Comparison of ENCODE assay signal across 8 mouse cellular contexts in genomic region chr10:127622057-127622392, GRCm38 (mm10). TPM values are rescaled to one million over a fixed set of nuclear protein-coding genes. Genes with fewer than 3 reads are reported as not detected.
DNase-seq lines count a peak whose midpoint lies in the region; ATAC-seq and TF ChIP-seq lines count a peak whose summit lies in the region.

No protein-coding gene starts in this region.

- no peaks in the 10 kb centered on the region; the same call in 1 of the 2 replicates for H3K9me3 ChIP-seq in liver, embryonic 14.5 days (ENCODE audit: control insufficient read depth, low read length)

- peak; percentile 72 for TF ChIP-seq CTCF in layer of hippocampus, adult 2 months (conservative IDR thresholded peaks at IDR 0.05)
- peak; percentile 46; the same call in 1 of the 2 replicates for TF ChIP-seq CTCF in brain, embryonic 14.5 days (IDR thresholded peaks at IDR 0.05; ENCODE audit: borderline replicate concordance, extremely low read depth, insufficient read depth, insufficient read length)
- TF ChIP-seq CTCF in liver, embryonic 14.5 days (IDR thresholded peaks at IDR 0.05; ENCODE audit: low read depth): peak; percentile 62

- peak; percentile 49 for ATAC-seq in liver, embryonic 14.5 days (ENCODE audit: insufficient read depth)

- H3K36me3 ChIP-seq in liver, embryonic 14.5 days (replicated peaks; ENCODE audit: control insufficient read depth, insufficient read depth, low read depth): no peaks in the 10 kb centered on the region

- H3K4me3 ChIP-seq in layer of hippocampus, adult 2 months: peak overlapping the region; percentile 91
- H3K4me3 ChIP-seq in liver, embryonic 14.5 days (ENCODE audit: insufficient read depth in 1 of 2, low read depth in 2 of 2, low read length in 2 of 2): peak overlapping the region; percentile 51 to 63

- peak overlapping the region; percentile 94 for H3K27ac ChIP-seq in layer of hippocampus, adult 2 months
- H3K27ac ChIP-seq in liver, embryonic 14.5 days: no peak overlapping the region

- peaks cover 0 to 7% of the 10 kb centered on the region in 2 experiments; a peak in 2 of 4 replicates for H3K4me1 ChIP-seq in liver, embryonic 14.5 days (replicated peaks; ENCODE audit: control insufficient read depth in 2 of 2, insufficient read depth in 2 of 2, low read length in 1 of 2)

- peak overlapping the region; percentile 62 for H3K4me2 ChIP-seq in liver, embryonic 14.5 days (ENCODE audit: low read depth)

- intact Hi-C loops in gastrocnemius, postnatal 14 days (cut with DNase I; ENCODE audit: low total_unique reads): loop anchor here (2.0 kb wide), 1 partner anchor 47 kb away; no protein-coding TSS in a partner anchor

- H3K9ac ChIP-seq in liver, embryonic 14.5 days (replicated peaks): no peak overlapping the region

- no peak for TF ChIP-seq POLR2A in brain, embryonic 14.5 days (IDR thresholded peaks at IDR 0.05; ENCODE audit: borderline replicate concordance, extremely low read depth, insufficient read depth, insufficient read length, poor library complexity, severe bottlenecking)

- no peak for TF ChIP-seq EP300 in liver, embryonic 14.5 days (IDR thresholded peaks at IDR 0.05; ENCODE audit: low read depth)

- H3K27me3 ChIP-seq in liver, embryonic 14.5 days (ENCODE audit: control insufficient read depth, insufficient read depth, low read length): peaks cover 34% of the 10 kb centered on the region

- under 1% methylated on average over 13 of the region's 13 CpGs for WGBS in liver, embryonic 14.5 days (ENCODE audit: insufficient replicate concordance)

- DNase-seq in layer of hippocampus, adult 2 months (ENCODE audit: low spot score in 2 of 2): no peak
- DNase-seq in layer of hippocampus, adult 9-10 months (ENCODE audit: low spot score): no peak
- peak; percentile 59 for DNase-seq in brain, embryonic 14.5 days (ENCODE audit: low read depth)
- DNase-seq in gastrocnemius, postnatal 14 days: peak; percentile 80
- DNase-seq in induced T-regulatory cell, adult 2 months (ENCODE audit: low read depth): peak; percentile 42
- no peak for DNase-seq in liver, embryonic 14.5 days (ENCODE audit: low read depth in 3 of 3, low spot score in 3 of 3)
- peak; percentile 46 to 57 for DNase-seq in natural killer cell, adult 2 months (ENCODE audit: low spot score in 2 of 2)
- DNase-seq in right cerebral cortex, postnatal 25 days: no peak

RNA-seq across cellular contexts. Expression of gene Lrp1, which starts 1.1 kb away (rescaled TPM):
- total RNA-seq in layer of hippocampus, adult 2 months (2021): 100 to 1,000 TPM; 288 to 310 TPM
- polyA plus RNA-seq in brain, embryonic 14.5 days (2012; rRNA removed): 155 and 269 TPM in 2 replicates
- total RNA-seq in gastrocnemius, postnatal 14 days (2021): 100 to 1,000 TPM in 1 of 2 experiments, 10 to 100 TPM in 1; 73.8 to 101 TPM
- 14.1 and 18.2 TPM in 2 replicates for polyA plus RNA-seq in liver, embryonic 14.5 days (2012; rRNA removed)
- polyA plus RNA-seq in liver, embryonic 14.5 days (2014; fragmentation: Nextera tagmentation; extraction: Ambion mirVana): 13.2 and 16.1 TPM in 2 replicates

RNA-seq across cellular contexts. Expression of gene Stat6, which starts 20.8 kb away (rescaled TPM):
- total RNA-seq in layer of hippocampus, adult 2 months (2021): 1 to 10 TPM; 6.4 to 6.7 TPM
- polyA plus RNA-seq in brain, embryonic 14.5 days (2012; rRNA removed): 5.7 and 7.4 TPM in 2 replicates
- 10 to 100 TPM; 16.1 to 16.6 TPM for total RNA-seq in gastrocnemius, postnatal 14 days (2021)
- 10.9 TPM in 2 replicates for polyA plus RNA-seq in liver, embryonic 14.5 days (2012; rRNA removed)
- 10.2 and 12.4 TPM in 2 replicates for polyA plus RNA-seq in liver, embryonic 14.5 days (2014; fragmentation: Nextera tagmentation; extraction: Ambion mirVana)

RNA-seq across cellular contexts. Expression of gene Nemp1, which starts 44.7 kb away (rescaled TPM):
- 1 to 10 TPM; 5.8 to 6.8 TPM for total RNA-seq in layer of hippocampus, adult 2 months (2021)
- 6.4 and 10.7 TPM in 2 replicates for polyA plus RNA-seq in brain, embryonic 14.5 days (2012; rRNA removed)
- total RNA-seq in gastrocnemius, postnatal 14 days (2021): 1 to 10 TPM; 2.3 to 2.7 TPM
- polyA plus RNA-seq in liver, embryonic 14.5 days (2012; rRNA removed): 5.0 and 5.5 TPM in 2 replicates
- 5.6 and 5.7 TPM in 2 replicates for polyA plus RNA-seq in liver, embryonic 14.5 days (2014; fragmentation: Nextera tagmentation; extraction: Ambion mirVana)

RNA-seq across cellular contexts. Expression of gene Nab2, which starts 46.3 kb away (rescaled TPM):
- 10 to 100 TPM; 44.0 to 44.4 TPM for total RNA-seq in layer of hippocampus, adult 2 months (2021)
- 7.4 and 8.0 TPM in 2 replicates for polyA plus RNA-seq in brain, embryonic 14.5 days (2012; rRNA removed)
- total RNA-seq in gastrocnemius, postnatal 14 days (2021): 1 to 10 TPM; 4.9 to 5.5 TPM
- 4.0 and 4.1 TPM in 2 replicates for polyA plus RNA-seq in liver, embryonic 14.5 days (2012; rRNA removed)
- 0.88 and 1.1 TPM in 2 replicates for polyA plus RNA-seq in liver, embryonic 14.5 days (2014; fragmentation: Nextera tagmentation; extraction: Ambion mirVana)

Comparison
In these comparisons a context has a peak if more than half of its experiments do, and no peak if none do; other contexts are left out.
1. DNase-seq: peak in brain, embryonic 14.5 days (single experiment), gastrocnemius, postnatal 14 days (single experiment), induced T-regulatory cell, adult 2 months (single experiment) and natural killer cell, adult 2 months (2 of 2); none in layer of hippocampus, adult 2 months (0 of 2), layer of hippocampus, adult 9-10 months (single experiment), liver, embryonic 14.5 days (0 of 3) and right cerebral cortex, postnatal 25 days (single experiment).
2. Peak in every context shown above with its lines, with median percentiles within 50 percentile points of each other: CTCF ChIP-seq.